Mouse (Mus musculus): ENCODE measurements around the gene Tuba1c.
"Not testable (repeated sequence)": the region's sequence is repeated elsewhere in the genome, so short reads cannot be mapped to it uniquely, and the experiment has no call there.

The Tuba1c gene

GRCm38 (mm10) chr15:99055040-99055439, 25.3 kb downstream of the Tuba1c start, which contains the start of gene Prph:
Prph (plus strand) TSS chr15:99055174.
- in situ Hi-C loops (cut with MboI, MseI): no loop called here

- in situ Hi-C loops (cut with MboI, MseI): no loop called here
These were observed 25.8 kb downstream of the Tuba1c start for GRCm38 (mm10) chr15:99055511-99055961.

GRCm38 (mm10) chr15:99056332-99056731, 26.6 kb downstream of the Tuba1c start:
- in situ Hi-C loops (cut with MboI, MseI): no loop called here

GRCm38 (mm10) chr15:99065557-99066165, 36.0 kb downstream of the Tuba1c start:
- in situ Hi-C loops (cut with MboI, MseI): no loop called here

- in situ Hi-C loops (cut with MboI, MseI): no loop called here
These were observed 42.3 kb downstream of the Tuba1c start for GRCm38 (mm10) chr15:99071988-99072387.

- in situ Hi-C loops (cut with MboI, MseI): no loop called here
These were observed 44.4 kb downstream of the Tuba1c start, which contains the start of gene Troap for GRCm38 (mm10) chr15:99074019-99074599. Troap (plus strand) TSS chr15:99074575.

- in situ Hi-C loops (cut with MboI, MseI): no loop called here
These were observed 45.1 kb downstream of the Tuba1c start for GRCm38 (mm10) chr15:99074600-99075333.

- in situ Hi-C loops (cut with MboI, MseI): not testable (repeated sequence)
These were observed 46.3 kb downstream of the Tuba1c start for GRCm38 (mm10) chr15:99076011-99076410.

GRCm38 (mm10) chr15:99078181-99078910, 48.7 kb downstream of the Tuba1c start:
- in situ Hi-C loops (cut with MboI, MseI): no loop called here

- in situ Hi-C loops (cut with MboI, MseI): no loop called here
These were observed 50.1 kb downstream of the Tuba1c start for GRCm38 (mm10) chr15:99079804-99080203.

- in situ Hi-C loops (cut with MboI, MseI): no loop called here
These were observed 52.6 kb downstream of the Tuba1c start for GRCm38 (mm10) chr15:99082322-99082721.

- in situ Hi-C loops (cut with MboI, MseI): no loop called here
These were observed 53.1 kb downstream of the Tuba1c start for GRCm38 (mm10) chr15:99082840-99083239.

- in situ Hi-C loops (cut with MboI, MseI): no loop called here
These were observed 53.6 kb downstream of the Tuba1c start for GRCm38 (mm10) chr15:99083258-99083657.

GRCm38 (mm10) chr15:99083867-99084557, 54.3 kb downstream of the Tuba1c start:
- in situ Hi-C loops (cut with MboI, MseI): no loop called here

- in situ Hi-C loops (cut with MboI, MseI): no loop called here
These were observed 54.9 kb downstream of the Tuba1c start for GRCm38 (mm10) chr15:99084618-99085017.

GRCm38 (mm10) chr15:99085997-99086396, 56.3 kb downstream of the Tuba1c start:
- in situ Hi-C loops (cut with MboI, MseI): no loop called here

GRCm38 (mm10) chr15:99087253-99088075, 57.8 kb downstream of the Tuba1c start, which contains the start of gene C1ql4:
C1ql4 (minus strand) TSS chr15:99087817.
- in situ Hi-C loops (cut with MboI, MseI): no loop called here
